Mouse (Mus musculus) embryonic facial prominence, embryonic 14.5 days (tissue): ENCODE data around the gene Car11. TPM values are rescaled to one million over a fixed set of nuclear protein-coding genes. Genes with fewer than 3 reads are reported as not detected.

Experiments used
- ATAC-seq: fragments of 200-750 bp; cut with Nextera tagmentation; 2 replicates; pipeline ENCODE4 v1.8.0; 2017; ENCODE audit warnings: low read depth, moderate number of reproducible peaks, moderate TSS enrichment
- DNase-seq: peaks from one replicate; pipeline ENCODE4 v3.0.0-alpha.2; 2015; ENCODE audit warnings: low spot score
- H3K27ac ChIP-seq: fragments of 300-500 bp; sonication (generic); replicated peaks from 2 replicates; pipeline ENCODE4 v1.5.1; 2014; ENCODE audit warnings: low read depth, mild to moderate bottlenecking, low read length, moderate library complexity
- H3K27me3 ChIP-seq: fragments of 300-500 bp; sonication (generic); replicated peaks from 2 replicates; pipeline ENCODE4 v1.6.1; 2014; ENCODE audit warnings: low read length; ENCODE audit not compliant: control insufficient read depth, insufficient read depth
- H3K36me3 ChIP-seq: fragments of 300-500 bp; sonication (generic); 2 replicates; pipeline ENCODE4 v1.6.1; 2014; ENCODE audit warnings: low read length, mixed read lengths; ENCODE audit not compliant: control insufficient read depth, insufficient read depth
- H3K4me1 ChIP-seq: fragments of 300-500 bp; sonication (generic); 2 replicates; pipeline ENCODE4 v1.6.1; 2014; ENCODE audit warnings: antibody characterized with exemption, low read length; ENCODE audit not compliant: control insufficient read depth, insufficient read depth
- H3K4me2 ChIP-seq: fragments of 300-500 bp; sonication (generic); 2 replicates; pipeline ENCODE4 v1.6.1; 2014; ENCODE audit warnings: low read depth, mild to moderate bottlenecking, low read length, moderate library complexity, mixed read lengths
- H3K4me3 ChIP-seq: fragments of 300-500 bp; sonication (generic); 2 replicates; pipeline ENCODE4 v1.5.1; 2014; ENCODE audit warnings: low read depth, mild to moderate bottlenecking, low read length
- H3K9ac ChIP-seq: fragments of 300-500 bp; sonication (generic); 2 replicates; pipeline ENCODE4 v1.6.1; 2014; ENCODE audit warnings: low read depth, mild to moderate bottlenecking, low read length, moderate library complexity, mixed read lengths
- H3K9me3 ChIP-seq: fragments of 300-500 bp; sonication (generic); 2 replicates; pipeline ENCODE4 v1.6.1; 2016; ENCODE audit warnings: low read length; ENCODE audit not compliant: control insufficient read depth
- WGBS: fragments of 180-500 bp; shearing (Covaris S2); extraction: QIAGEN DNeasy Blood & Tissue Kit; methylation state at CpG from one replicate; pipeline ENCODE4 v1.1.7; 2014; 5-methylcytosine and 5-hydroxymethylcytosine counted together
- polyA plus RNA-seq: library from polyadenylated mRNA; unstranded; fragments of >200 nt; fragmentation: Nextera tagmentation; extraction: Ambion mirVana; gene quantifications from 2 replicates; pipeline ENCODE4 v1.2.1, GENCODE M21; 2014

The Car11 gene
- polyA plus RNA-seq, 1 experiment from 2014 or later: 8.9 TPM

- 92% methylated on average over 24 of the region's 24 CpGs for WGBS
- Histone ChIP-seq H3K9ac (no peak overlapping the region), H3K36me3 (peaks cover 43% of the 10 kb centered on the region), H3K9me3 (no peaks in the 10 kb centered on the region), H3K4me3 (no peak overlapping the region), H3K4me2 (no peak overlapping the region), H3K4me1 (peaks cover 35% of the 10 kb centered on the region), H3K27me3 (no peaks in the 10 kb centered on the region), H3K27ac (no peak overlapping the region)
- DNase-seq (no peak), ATAC-seq (no peak)
Measured at GRCm38 (mm10) chr7:45711316-45712021, 11.8 kb downstream of the Car11 start.

- H3K9me3 ChIP-seq: no peaks in the 10 kb centered on the region
- H3K27ac ChIP-seq: no peak overlapping the region
- H3K9ac ChIP-seq: no peak overlapping the region
- peaks cover 43% of the 10 kb centered on the region for H3K36me3 ChIP-seq
- ATAC-seq (no peak), DNase-seq (no peak)
- H3K27me3 ChIP-seq: no peaks in the 10 kb centered on the region
- WGBS: 85% methylated on average over 16 of the region's 21 CpGs
- H3K4me1 ChIP-seq: peaks cover 35% of the 10 kb centered on the region
- H3K4me3 ChIP-seq: no peak overlapping the region
- no peak overlapping the region for H3K4me2 ChIP-seq
Measured at GRCm38 (mm10) chr7:45712022-45712757, 12.5 kb downstream of the Car11 start.

GRCm38 (mm10) chr7:45713396-45713795 lies 13.8 kb downstream of the Car11 start:
- Histone ChIP-seq H3K27ac (no peak overlapping the region), H3K4me1 (peaks cover 23% of the 10 kb centered on the region), H3K27me3 (no peaks in the 10 kb centered on the region), H3K9me3 (no peaks in the 10 kb centered on the region), H3K4me2 (no peak overlapping the region), H3K4me3 (no peak overlapping the region), H3K36me3 (peaks cover 43% of the 10 kb centered on the region), H3K9ac (no peak overlapping the region)
- ATAC-seq (no peak), DNase-seq (no peak)
- WGBS: 92% methylated on average over 14 of the region's 16 CpGs

- no peak overlapping the region for H3K27ac ChIP-seq
- WGBS: 72% methylated on average over 6 of the region's 6 CpGs
- H3K36me3 ChIP-seq: peaks cover 46% of the 10 kb centered on the region
- H3K27me3 ChIP-seq: no peaks in the 10 kb centered on the region
- no peak for ATAC-seq
- peak overlapping the region; percentile 57 for H3K4me3 ChIP-seq
- no peaks in the 10 kb centered on the region for H3K9me3 ChIP-seq
- no peak for DNase-seq
- H3K4me1 ChIP-seq: peaks cover 19% of the 10 kb centered on the region
- peak overlapping the region; percentile 64 for H3K9ac ChIP-seq
- peak overlapping the region; percentile 71 for H3K4me2 ChIP-seq
Measured at GRCm38 (mm10) chr7:45713881-45714520, 14.4 kb downstream of the Car11 start.

GRCm38 (mm10) chr7:45714630-45715089 lies 15.0 kb downstream of the Car11 start:
- Histone ChIP-seq H3K4me2 (peak overlapping the region; percentile 71), H3K27me3 (no peaks in the 10 kb centered on the region), H3K36me3 (peaks cover 51% of the 10 kb centered on the region), H3K9ac (peak overlapping the region; percentile 64), H3K4me3 (peak overlapping the region; percentile 57), H3K4me1 (peaks cover 21% of the 10 kb centered on the region), H3K27ac (peak overlapping the region; percentile 40; the same call in 1 of the 2 replicates), H3K9me3 (no peaks in the 10 kb centered on the region)
- DNase-seq (peak; percentile 61), ATAC-seq (peak; percentile 26)
- WGBS: 10% methylated on average over 13 of the region's 14 CpGs

- H3K4me1 ChIP-seq: peaks cover 21% of the 10 kb centered on the region
- peak within 1 kb of the TSS; percentile 67 for H3K27ac ChIP-seq
- H3K4me2 ChIP-seq: peak within 1 kb of the TSS; percentile 71
- peak; percentile 99 for DNase-seq
- ATAC-seq: peak; percentile 94
- peak within 1 kb of the TSS; percentile 64 for H3K9ac ChIP-seq
- H3K9me3 ChIP-seq: no peaks in the 10 kb centered on the region
- 13% methylated on average over 23 of the region's 34 CpGs for WGBS
- H3K27me3 ChIP-seq: no peaks in the 10 kb centered on the region
- H3K36me3 ChIP-seq: peaks cover 51% of the 10 kb centered on the region
- H3K4me3 ChIP-seq: peak within 1 kb of the TSS; percentile 57
Measured at GRCm38 (mm10) chr7:45715090-45715708, 15.6 kb downstream of the Car11 start, which contains the start of gene Rpl18. Gene Rpl18, plus strand, starts transcription at chr7:45715457.

- peak overlapping the region; percentile 57 for H3K4me3 ChIP-seq
- peaks cover 21% of the 10 kb centered on the region for H3K4me1 ChIP-seq
- H3K36me3 ChIP-seq: peaks cover 50% of the 10 kb centered on the region
- no peak for DNase-seq
- no peaks in the 10 kb centered on the region for H3K27me3 ChIP-seq
- H3K4me2 ChIP-seq: peak overlapping the region; percentile 71
- ATAC-seq: no peak
- whole genome bisulfite sequencing: 82% methylated on average over 19 of the region's 19 CpGs
- H3K9me3 ChIP-seq: no peaks in the 10 kb centered on the region
- peak overlapping the region; percentile 34; the same call in 1 of the 2 replicates for H3K9ac ChIP-seq
- peak overlapping the region; percentile 67 for H3K27ac ChIP-seq
Measured at GRCm38 (mm10) chr7:45715741-45716459, 16.3 kb downstream of the Car11 start.
